Comparison of ENCODE assay signal across 9 mouse cellular contexts in the genomic region with DNA sequence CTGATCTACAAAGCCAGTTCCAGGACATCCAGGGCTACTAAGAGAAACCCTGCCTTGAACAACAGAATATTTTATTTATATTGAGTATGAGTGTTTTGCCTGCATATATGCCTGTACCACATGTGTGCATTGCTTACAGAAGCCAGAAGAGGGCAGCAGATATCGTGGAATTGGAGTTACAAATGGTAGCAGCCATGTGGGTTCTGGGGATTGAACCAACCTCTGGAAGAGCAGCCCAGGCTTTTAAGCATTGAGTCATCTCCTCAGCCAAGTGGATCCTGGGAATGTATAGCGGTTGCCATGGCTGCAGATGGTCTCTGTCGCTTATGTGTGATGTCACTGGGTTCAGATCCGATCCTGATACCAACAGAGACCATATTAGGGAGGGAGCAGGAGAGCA. TPM values are rescaled to one million over a fixed set of nuclear protein-coding genes. Genes with fewer than 3 reads are reported as not detected.
DNase-seq lines count a peak whose midpoint lies in the region; ATAC-seq and TF ChIP-seq lines count a peak whose summit lies in the region.
"Had no signal": no experiment of that assay in that cellular context is flagged by ENCODE, and none has a peak within 500 bp of the region (broad histone marks: within the 10 kb centered on the region; RNA-seq: fewer than 3 reads in every experiment).

No protein-coding gene starts in this region.

- no peak overlapping the region for H3K4me2 ChIP-seq in kidney, postnatal 0 days (ENCODE audit: low read length)

- no peaks in the 10 kb centered on the region for H3K9me3 ChIP-seq in kidney, postnatal 0 days (replicated peaks; ENCODE audit: low read length)

- no peak overlapping the region for H3K27ac ChIP-seq in kidney, postnatal 0 days
- no peak overlapping the region for H3K27ac ChIP-seq in thymus, adult 2 months (ENCODE audit: control insufficient read depth, insufficient read depth, low read length)

- TF ChIP-seq POLR2A in thymus, adult 2 months (IDR thresholded peaks at IDR 0.05; ENCODE audit: control insufficient read depth, extremely low read depth, insufficient read depth, low read length, poor library complexity): no peak

- peak; percentile 59 for TF ChIP-seq CTCF in kidney, postnatal 0 days (IDR thresholded peaks at IDR 0.05; ENCODE audit: low read depth)
- no peak for TF ChIP-seq CTCF in thymus, adult 2 months (IDR thresholded peaks at IDR 0.05; ENCODE audit: borderline replicate concordance, control insufficient read depth, extremely low read depth, insufficient read depth, low read length, poor library complexity)

- H3K4me1 ChIP-seq in kidney, postnatal 0 days (replicated peaks; ENCODE audit: insufficient read depth, low read length): no peaks in the 10 kb centered on the region
- H3K4me1 ChIP-seq in thymus, adult 2 months (replicated peaks; ENCODE audit: control insufficient read depth, insufficient read depth, low read length): no peaks in the 10 kb centered on the region

- H3K27me3 ChIP-seq in kidney, postnatal 0 days (ENCODE audit: insufficient read depth, low read length): no peaks in the 10 kb centered on the region
- no peaks in the 10 kb centered on the region for H3K27me3 ChIP-seq in thymus, adult 2 months (ENCODE audit: control insufficient read depth, insufficient read depth, low read length)

- no peaks in the 10 kb centered on the region for H3K36me3 ChIP-seq in kidney, postnatal 0 days (ENCODE audit: insufficient read depth, low read length)
- no peaks in the 10 kb centered on the region for H3K36me3 ChIP-seq in thymus, adult 2 months (ENCODE audit: control insufficient read depth, insufficient read depth, low read length)

- H3K9ac ChIP-seq in kidney, postnatal 0 days (ENCODE audit: low read depth, low read length): no peak overlapping the region

- 78% methylated on average over 4 of the region's 4 CpGs for WGBS in kidney, postnatal 0 days
- WGBS in thymus, adult 2 months: 81% methylated on average over 4 of the region's 4 CpGs

- peak; percentile 95 for ATAC-seq in common myeloid progenitor, adult 5-6 weeks (replicated peaks; ENCODE audit: low read depth, poor library complexity, severe bottlenecking)
- no peak for ATAC-seq in kidney, postnatal 0 days (replicated peaks; ENCODE audit: low FRiP score, low read depth)

- DNase-seq in cerebellum, postnatal 10 days: peak; percentile 68 to 70
- no peak for DNase-seq in cerebellum, adult 8-10 months
- peak; percentile 4 for DNase-seq in right cerebral cortex, adult 18-20 months
- no peak for DNase-seq in right cerebral cortex, postnatal 36 days (ENCODE audit: low spot score in 2 of 2)
- no peak for DNase-seq in kidney, postnatal 0 days (ENCODE audit: low spot score)
- DNase-seq in lung, postnatal 10 days: peak; percentile 61
- DNase-seq in thymus, adult 2 months: peak; percentile 64

- no peak overlapping the region for H3K4me3 ChIP-seq in kidney, postnatal 0 days (replicated peaks; ENCODE audit: low read depth, low read length)
- no peak overlapping the region for H3K4me3 ChIP-seq in thymus, adult 2 months (ENCODE audit: control insufficient read depth, insufficient read depth, low read length)

RNA-seq across cellular contexts. Expression of a gene that starts 3.3 kb away (rescaled TPM):
- total RNA-seq in common myeloid progenitor, adult 5-6 weeks (2017): not detected in 2 replicates
- polyA plus RNA-seq in kidney, postnatal 0 days (2015; fragmentation: Nextera tagmentation; extraction: Ambion mirVana): not detected in 2 replicates
- polyA plus RNA-seq in thymus, adult 2 months (2012; rRNA removed): not detected in 2 replicates
- total RNA-seq: gastrocnemius, postnatal 4 days had no signal

RNA-seq across cellular contexts. Expression of a gene that starts 13.0 kb away (rescaled TPM):
- 19.7 and 27.1 TPM in 2 replicates for total RNA-seq in common myeloid progenitor, adult 5-6 weeks (2017)
- 22.7 and 26.0 TPM in 2 replicates for polyA plus RNA-seq in kidney, postnatal 0 days (2015; fragmentation: Nextera tagmentation; extraction: Ambion mirVana)
- polyA plus RNA-seq in thymus, adult 2 months (2012; rRNA removed): 5.1 and 6.2 TPM in 2 replicates

RNA-seq across cellular contexts. Expression of a gene that starts 25.2 kb away (rescaled TPM):
- total RNA-seq in common myeloid progenitor, adult 5-6 weeks (2017): 3.4 and 4.2 TPM in 2 replicates
- polyA plus RNA-seq in kidney, postnatal 0 days (2015; fragmentation: Nextera tagmentation; extraction: Ambion mirVana): 4.6 and 5.0 TPM in 2 replicates
- polyA plus RNA-seq in thymus, adult 2 months (2012; rRNA removed): 1.6 and 1.7 TPM in 2 replicates

Comparison
In these comparisons a context has a peak if more than half of its experiments do, and no peak if none do; other contexts are left out.
1. DNase-seq: peak in cerebellum, postnatal 10 days (2 of 2), right cerebral cortex, adult 18-20 months (single experiment), lung, postnatal 10 days (single experiment) and thymus, adult 2 months (single experiment); none in cerebellum, adult 8-10 months (single experiment), right cerebral cortex, postnatal 36 days (0 of 2) and kidney, postnatal 0 days (single experiment).